Mouse (Mus musculus): ENCODE data around the gene Cfap61.
"Not testable (repeated sequence)": the region's sequence is repeated elsewhere in the genome, so short reads cannot be mapped to it uniquely, and the experiment has no call there.

The Cfap61 gene

DNA sequence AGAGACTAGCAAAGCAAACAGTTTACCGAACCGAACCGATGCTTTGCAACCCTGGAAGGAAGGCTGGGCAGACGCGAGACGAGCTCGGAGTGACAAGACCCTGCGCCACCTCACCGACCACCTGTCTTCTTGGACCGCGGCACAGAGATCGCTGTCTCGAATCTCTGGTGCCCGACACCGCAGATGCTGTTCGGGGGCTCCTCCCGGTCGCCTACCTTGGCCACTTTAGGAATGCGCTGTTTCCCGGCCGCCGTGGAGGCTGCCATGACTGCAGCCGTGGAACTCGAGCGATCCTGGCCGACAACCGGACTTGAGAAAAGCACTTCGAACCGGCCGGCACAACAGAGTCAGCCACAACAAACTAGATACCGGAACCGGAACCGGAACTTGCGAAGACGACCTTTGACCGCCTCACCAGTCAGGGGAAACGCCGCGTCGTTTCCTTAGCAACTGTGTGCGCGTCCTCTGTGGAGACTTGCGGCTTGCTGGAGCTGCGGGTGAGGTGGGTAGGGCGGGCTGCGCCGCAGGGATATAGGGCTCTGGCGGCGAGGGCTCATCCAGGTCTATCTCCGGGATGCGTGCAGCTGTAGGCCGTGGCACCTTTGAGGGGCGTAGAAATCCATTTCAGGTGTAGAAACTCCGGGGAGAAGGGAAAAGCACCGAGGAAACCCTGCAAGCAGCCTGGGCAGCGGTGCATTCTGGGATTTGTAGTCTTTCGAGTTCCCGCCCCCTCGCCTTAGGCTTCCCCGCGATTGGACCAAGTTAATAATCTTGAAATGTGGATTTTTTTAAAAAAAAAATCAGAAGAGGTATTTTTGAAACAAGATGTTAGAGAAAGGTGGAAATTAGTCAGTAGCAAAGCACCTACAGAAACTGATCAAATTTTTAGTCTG, at the start of gene Cfap61, which contains the start of gene Crnkl1:
Cfap61 (plus strand) TSS at position 446 of the 893 bp plus-strand sequence.
Crnkl1 (minus strand) TSS at position 676 of the 893 bp plus-strand sequence.
- in situ Hi-C loops (cut with MboI): loop anchor here (25.0 kb wide), 1 partner anchor 578 kb away; the partner anchor contains the start of gene Ralgapa2

DNA sequence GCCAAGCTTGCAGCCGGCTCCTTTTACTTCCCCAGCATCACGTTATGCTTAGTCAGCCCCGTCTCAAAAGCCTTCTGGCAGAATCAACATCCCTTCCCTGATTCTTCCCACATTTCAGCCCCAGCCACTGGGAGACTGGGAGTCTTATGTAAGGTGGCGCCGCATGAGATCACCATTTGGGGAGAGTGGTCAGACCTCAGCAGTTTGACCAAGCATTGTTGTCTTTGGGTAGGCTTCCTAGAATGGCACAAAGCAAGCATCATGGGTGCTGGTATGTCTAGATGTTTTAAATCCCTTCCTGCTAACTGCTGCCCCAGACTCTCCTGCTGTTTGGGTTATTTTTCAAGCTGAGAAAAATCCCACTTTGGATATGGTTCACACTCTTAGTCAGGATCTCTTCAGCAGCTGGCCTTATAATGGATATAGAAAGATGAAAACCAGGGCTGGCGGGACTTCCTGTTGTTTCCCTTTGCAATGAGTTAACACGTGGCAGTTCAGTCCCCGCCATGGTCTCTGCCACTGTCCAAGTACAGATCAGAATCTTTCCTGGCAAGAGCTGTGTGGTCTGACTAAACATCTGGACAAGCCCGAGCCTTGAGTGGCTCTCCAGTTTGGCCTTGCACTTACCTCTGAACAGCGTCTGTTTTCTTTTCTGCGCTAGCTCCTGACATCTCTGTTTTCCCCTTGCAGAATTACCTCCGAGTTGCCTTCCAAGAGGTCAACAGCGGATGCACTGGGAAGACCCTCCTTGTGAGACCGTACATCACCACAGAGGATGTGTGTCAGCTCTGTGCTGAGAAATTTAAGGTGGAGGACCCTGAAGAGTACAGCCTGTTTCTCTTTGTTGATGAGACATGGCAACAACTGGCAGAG, 49.4 kb upstream of the Cfap61 start:
- in situ Hi-C loops (cut with MboI): no loop called here

GRCm38 (mm10) chr2:145887937-145888765, 46.4 kb upstream of the Cfap61 start:
- in situ Hi-C loops (cut with MboI): no loop called here

DNA sequence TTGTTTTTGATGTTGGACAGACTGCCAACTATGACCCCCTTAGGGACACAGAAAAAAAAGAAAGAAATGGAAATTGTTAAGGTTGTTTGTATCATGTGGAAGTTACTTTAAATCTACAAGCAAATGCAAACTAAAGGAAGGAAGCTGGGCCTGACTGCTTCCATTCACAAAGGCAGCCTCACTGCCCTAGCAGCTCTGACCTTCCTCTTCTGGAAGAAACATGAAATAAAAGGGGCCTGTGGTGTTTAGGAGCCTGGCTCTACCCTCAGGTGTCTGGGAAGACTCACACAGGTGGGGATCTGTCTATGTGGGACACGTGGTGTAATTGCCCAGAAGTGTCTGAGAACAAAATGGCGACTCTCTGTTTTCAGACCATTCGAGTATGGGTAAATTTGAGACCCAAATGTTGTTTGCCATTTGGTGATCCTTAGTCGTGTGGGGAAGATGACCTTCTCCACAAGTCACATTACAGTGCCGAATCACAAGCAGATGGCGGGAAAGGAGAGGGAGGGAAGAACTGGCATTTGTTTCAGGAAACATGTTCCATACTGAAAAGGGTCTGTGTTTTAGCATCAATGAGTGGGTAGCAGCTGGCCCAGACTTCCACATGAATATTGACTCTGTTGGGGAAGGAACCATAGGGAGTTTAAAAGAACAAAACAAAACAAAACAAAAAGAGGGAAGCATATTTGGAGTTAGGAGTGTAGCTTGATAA, 45.7 kb upstream of the Cfap61 start:
- in situ Hi-C loops (cut with MboI): no loop called here

DNA sequence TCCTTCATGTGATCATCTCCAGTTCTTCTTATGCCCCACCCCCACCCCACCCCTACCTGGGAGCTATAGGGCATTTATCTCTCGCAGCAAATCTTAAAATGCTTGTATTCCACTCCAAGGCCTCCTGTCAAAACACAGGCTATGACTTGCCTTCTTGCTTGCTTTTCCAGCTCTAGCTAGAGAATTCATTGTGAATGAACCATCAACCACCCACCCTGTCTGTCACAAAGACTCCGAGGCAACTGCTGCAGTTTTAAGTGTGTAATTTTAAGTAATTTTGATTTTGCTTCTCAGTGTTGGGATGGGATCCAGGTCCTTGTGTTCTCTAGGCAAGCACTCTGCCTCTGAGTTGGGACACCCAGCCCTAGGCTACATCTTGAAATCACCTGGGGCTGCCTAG, 44.0 kb upstream of the Cfap61 start:
- in situ Hi-C loops (cut with MboI): no loop called here

GRCm38 (mm10) chr2:145893756-145894155, 40.8 kb upstream of the Cfap61 start:
- in situ Hi-C loops (cut with MboI): no loop called here

- in situ Hi-C loops (cut with MboI): no loop called here
These were observed 36.5 kb upstream of the Cfap61 start for GRCm38 (mm10) chr2:145898106-145898505.

GRCm38 (mm10) chr2:145900318-145900717, 34.3 kb upstream of the Cfap61 start:
- in situ Hi-C loops (cut with MboI): not testable (repeated sequence)

GRCm38 (mm10) chr2:145901861-145902260, 32.7 kb upstream of the Cfap61 start, which contains the start of gene Naa20:
Gene Naa20 (plus strand): TSS chr2:145902099.
- in situ Hi-C loops (cut with MboI): no loop called here

GRCm38 (mm10) chr2:145903061-145903901, 31.3 kb upstream of the Cfap61 start:
- in situ Hi-C loops (cut with MboI): no loop called here

DNA sequence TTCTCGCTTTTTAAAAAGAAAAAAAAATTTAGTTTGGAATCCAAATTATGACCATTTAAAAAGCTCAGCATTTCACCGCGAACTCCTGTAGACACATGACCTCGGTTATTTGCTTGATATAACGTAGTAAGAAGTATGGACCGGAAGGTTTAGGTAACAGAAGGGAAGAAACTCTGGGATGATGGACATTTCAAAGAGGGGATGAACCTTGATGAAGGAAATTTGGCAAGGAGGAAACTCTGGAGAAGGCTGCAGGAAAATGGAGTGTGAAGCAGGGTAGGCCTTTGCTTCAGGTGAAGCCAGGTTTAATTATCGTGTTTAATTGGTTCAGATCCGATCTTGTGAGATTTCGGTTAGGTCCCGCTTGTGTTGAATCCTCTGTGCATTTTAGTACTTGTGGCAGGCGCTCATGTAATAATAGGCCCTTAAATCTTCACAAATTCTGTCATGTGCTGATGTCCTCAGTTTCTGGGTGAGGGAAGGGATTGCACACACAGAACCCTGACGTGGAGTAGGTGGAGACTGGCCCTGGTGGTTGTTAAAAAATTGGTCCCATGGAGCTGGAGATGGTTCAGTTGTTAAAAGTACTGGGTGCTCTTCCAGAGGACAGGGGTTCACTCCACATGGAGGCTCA, 30.5 kb upstream of the Cfap61 start:
- in situ Hi-C loops (cut with MboI): no loop called here

DNA sequence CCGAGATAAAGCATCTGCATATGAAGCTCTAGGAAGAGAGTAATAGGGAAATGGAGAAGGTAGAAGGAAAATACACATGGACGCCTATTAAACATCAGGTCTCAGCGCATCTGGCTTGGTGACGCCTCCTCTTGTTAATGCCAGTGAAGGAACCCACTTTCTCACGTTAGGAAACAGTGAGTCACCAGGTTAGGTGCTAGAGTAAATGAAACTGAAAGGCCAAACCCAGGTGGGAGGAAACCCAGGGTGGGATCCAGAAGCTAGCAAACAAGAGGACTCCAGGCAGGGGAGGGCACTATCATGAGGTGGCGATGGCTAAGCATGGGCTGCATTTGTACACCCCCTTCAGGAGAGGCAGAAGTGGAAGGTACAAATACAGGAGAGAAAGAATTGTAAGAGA, 29.4 kb upstream of the Cfap61 start:
- in situ Hi-C loops (cut with MboI): no loop called here

DNA sequence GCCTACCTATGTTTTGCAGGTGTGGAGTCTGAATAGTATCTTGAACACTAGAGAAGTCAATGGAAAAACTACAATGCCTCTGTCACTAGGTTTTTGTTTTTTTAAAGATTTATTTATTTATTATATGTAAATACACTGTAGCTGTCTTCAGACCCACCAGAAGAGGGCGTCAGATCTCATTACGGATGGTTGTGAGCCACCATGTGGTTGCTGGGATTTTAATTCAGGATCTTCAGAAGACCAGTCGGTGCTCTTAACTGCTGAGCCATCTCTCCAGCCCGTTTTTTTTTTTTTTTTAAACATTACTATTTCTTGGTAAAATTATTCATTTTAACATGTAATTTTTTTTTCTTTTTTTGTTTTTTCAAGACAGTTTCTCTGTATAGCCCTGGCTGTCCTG, 28.7 kb upstream of the Cfap61 start:
- in situ Hi-C loops (cut with MboI): not testable (repeated sequence)

DNA sequence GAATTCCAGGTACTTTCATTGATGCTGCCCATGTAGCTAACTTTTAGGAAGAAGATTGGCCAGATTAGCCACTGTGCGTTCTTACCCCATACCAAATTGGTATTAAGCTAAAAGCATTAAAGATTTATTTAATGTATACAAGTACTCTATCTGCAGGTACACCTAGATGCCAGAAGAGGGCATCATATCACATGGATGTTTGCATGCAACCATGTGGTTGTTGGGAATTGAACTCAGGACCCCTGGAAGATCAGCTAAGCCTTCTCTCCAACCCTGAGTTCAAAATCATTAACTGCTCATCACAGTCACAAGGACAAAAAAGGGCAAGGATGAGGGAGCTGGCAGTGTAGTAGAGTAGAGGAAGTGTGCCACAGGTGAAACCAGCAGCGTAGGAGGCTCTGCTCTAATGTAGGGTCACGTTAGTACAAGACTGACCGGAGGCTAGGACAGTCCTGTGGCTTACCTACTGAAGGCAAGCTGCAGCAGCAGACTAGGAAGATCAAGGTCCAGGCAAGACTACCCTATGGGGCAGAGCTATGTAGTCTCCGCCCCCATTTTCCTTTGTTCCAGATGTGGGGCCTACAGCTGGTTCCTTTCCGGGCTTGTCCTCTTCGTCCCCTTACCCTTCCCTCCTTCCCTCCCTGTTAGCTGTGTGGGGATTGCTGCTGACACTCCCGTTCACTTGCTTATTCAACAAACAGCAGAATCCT, 13.5 kb upstream of the Cfap61 start:
- in situ Hi-C loops (cut with MboI): no loop called here

DNA sequence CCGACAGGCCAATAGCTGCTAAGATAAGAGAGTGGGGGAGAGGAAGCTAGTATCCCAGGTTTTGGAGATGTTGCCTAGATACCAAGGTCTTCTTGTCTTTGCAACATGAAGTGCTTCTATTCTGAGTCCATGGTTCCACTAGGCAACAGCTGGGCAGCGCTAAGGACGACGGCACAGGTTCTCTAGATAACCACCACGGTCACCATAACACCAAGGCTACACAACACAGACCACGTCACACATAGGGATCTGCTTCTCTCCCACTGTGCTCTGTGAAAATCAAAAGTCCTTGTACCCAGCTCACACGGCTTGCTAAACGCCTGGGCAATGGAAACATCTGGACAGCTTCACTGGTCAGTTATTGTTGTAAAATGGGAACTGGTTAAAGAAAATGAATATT, 2.4 kb downstream of the Cfap61 start:
- in situ Hi-C loops (cut with MboI): loop anchor here (25.0 kb wide), 1 partner anchor 575 kb away; the partner anchor contains the start of gene Ralgapa2

DNA sequence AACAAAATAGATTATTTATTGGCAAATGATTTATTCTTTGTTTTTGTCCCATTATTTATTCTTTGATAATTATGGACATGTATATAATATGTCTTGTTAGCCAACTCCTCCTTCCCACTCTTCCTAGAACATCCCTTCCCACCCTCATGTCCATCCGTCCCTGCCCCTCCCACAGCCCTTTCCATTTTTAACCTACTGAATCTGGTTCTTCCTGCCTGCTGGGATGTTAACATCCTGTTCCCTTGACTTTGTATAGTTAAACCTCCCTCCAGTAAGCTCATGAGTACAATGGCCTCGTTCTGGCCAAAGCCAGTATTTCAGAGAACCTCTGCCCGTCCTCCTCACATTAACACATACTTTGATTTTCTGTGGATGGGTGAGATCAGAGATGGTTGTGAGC, 6.8 kb downstream of the Cfap61 start:
- in situ Hi-C loops (cut with MboI): loop anchor here (25.0 kb wide), 1 partner anchor 571 kb away; the partner anchor contains the start of gene Ralgapa2

DNA sequence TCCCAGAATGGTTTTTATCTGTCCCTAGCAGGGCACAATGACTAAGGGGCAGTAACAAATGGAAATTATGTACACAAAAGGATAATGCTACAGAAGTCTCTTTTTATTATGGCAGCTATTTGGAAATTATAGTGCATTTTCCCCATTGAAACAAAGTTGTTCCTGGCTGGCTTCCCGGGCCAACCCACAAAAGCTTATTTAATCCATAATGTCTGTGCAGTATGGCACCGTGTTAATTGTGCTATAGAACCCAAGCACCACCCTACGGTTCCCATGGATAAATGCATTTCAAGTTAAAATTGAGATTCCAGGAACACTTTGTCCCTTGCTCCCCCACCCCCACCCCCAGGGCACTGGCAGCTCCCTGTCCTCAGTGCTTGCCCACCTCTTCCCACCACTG, 9.7 kb downstream of the Cfap61 start:
- in situ Hi-C loops (cut with MboI): loop anchor here (25.0 kb wide), 1 partner anchor 568 kb away; the partner anchor contains the start of gene Ralgapa2

DNA sequence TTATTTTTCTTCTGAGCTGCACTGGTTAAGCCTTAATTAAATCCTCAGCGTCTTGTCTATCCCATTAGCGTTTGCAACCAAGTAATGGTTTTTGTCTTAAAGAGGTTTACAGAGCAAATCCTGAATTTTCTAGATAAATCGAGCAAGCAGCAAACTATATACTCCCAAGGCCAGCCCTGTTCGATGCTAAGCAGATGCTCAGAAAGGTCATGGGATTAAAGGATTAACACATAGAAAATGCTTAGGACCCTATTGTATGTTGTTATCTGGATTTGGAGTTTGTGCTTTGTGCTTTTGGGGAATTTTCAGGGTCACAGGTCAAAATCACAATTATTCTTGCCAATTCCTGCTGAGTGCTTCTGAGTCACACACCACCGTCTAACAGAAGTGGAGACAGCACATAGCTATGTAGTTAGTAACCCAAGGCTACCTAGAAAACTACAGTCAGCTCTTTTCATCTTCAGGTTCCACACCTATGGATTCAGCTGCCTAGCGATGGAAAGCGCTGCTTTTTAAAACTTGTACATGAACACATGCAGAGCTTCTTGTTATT, 13.9 kb downstream of the Cfap61 start:
- in situ Hi-C loops (cut with MboI): loop anchor here (25.0 kb wide), 1 partner anchor 564 kb away; the partner anchor contains the start of gene Ralgapa2
